Mouse (Mus musculus) gonadal fat pad, adult 2 months (tissue): ENCODE measurements at regions not wholly inside any gene's neighbourhood (a gene's known extent, or its start where the extent isn't known, plus 50 kb on each side); places are given as distances from the start of the nearest gene placed in this dataset.
"Not testable (repeated sequence)": the region's sequence is repeated elsewhere in the genome, so short reads cannot be mapped to it uniquely, and the experiment has no call there.

Source experiments
- DNase-seq: peaks from one replicate; pipeline ENCODE4 v3.0.0-alpha.2; 2012; ENCODE audit warnings: low read depth

GRCm38 (mm10) chr12:115311956-115312355 is 735.6 kb upstream of the Zfp386 start:
- DNase-seq = no peak

GRCm38 (mm10) chr12:115312604-115313003 is 734.9 kb upstream of the Zfp386 start:
- DNase-seq = not testable (repeated sequence)

- DNase-seq = not testable (repeated sequence)
Measured at GRCm38 (mm10) chr12:115320641-115321040, 726.9 kb upstream of the Zfp386 start.

GRCm38 (mm10) chr12:115328439-115328838 is 719.1 kb upstream of the Zfp386 start:
- no peak for DNase-seq

GRCm38 (mm10) chr12:115334770-115335169 is 712.8 kb upstream of the Zfp386 start:
- not testable (repeated sequence) for DNase-seq

GRCm38 (mm10) chr12:115336594-115336993 is 710.9 kb upstream of the Zfp386 start:
- no peak for DNase-seq

- DNase-seq = not testable (repeated sequence)
Measured at GRCm38 (mm10) chr12:115346112-115346511, 701.4 kb upstream of the Zfp386 start.

- not testable (repeated sequence) for DNase-seq
Measured at GRCm38 (mm10) chr12:115359050-115359449, 688.5 kb upstream of the Zfp386 start.

- not testable (repeated sequence) for DNase-seq
Measured at GRCm38 (mm10) chr12:115365628-115366027, 681.9 kb upstream of the Zfp386 start.

GRCm38 (mm10) chr12:115371784-115372183 is 675.7 kb upstream of the Zfp386 start:
- DNase-seq = not testable (repeated sequence)

GRCm38 (mm10) chr12:115373056-115373455 is 674.5 kb upstream of the Zfp386 start:
- DNase-seq = not testable (repeated sequence)

GRCm38 (mm10) chr12:115386479-115386878 is 661.0 kb upstream of the Zfp386 start:
- not testable (repeated sequence) for DNase-seq

- no peak for DNase-seq
Measured at GRCm38 (mm10) chr12:115404116-115404515, 643.4 kb upstream of the Zfp386 start.

GRCm38 (mm10) chr12:115404657-115405056 is 642.9 kb upstream of the Zfp386 start:
- DNase-seq = no peak

- DNase-seq = not testable (repeated sequence)
Measured at GRCm38 (mm10) chr12:115446247-115446646, 601.3 kb upstream of the Zfp386 start.

GRCm38 (mm10) chr12:115452626-115453025 is 594.9 kb upstream of the Zfp386 start:
- not testable (repeated sequence) for DNase-seq

GRCm38 (mm10) chr12:115464777-115465176 is 582.7 kb upstream of the Zfp386 start:
- DNase-seq = not testable (repeated sequence)

- DNase-seq = not testable (repeated sequence)
Measured at GRCm38 (mm10) chr12:115468015-115468414, 579.5 kb upstream of the Zfp386 start.

GRCm38 (mm10) chr12:115468569-115468968 is 579.0 kb upstream of the Zfp386 start:
- not testable (repeated sequence) for DNase-seq

GRCm38 (mm10) chr12:115498865-115499264 is 548.7 kb upstream of the Zfp386 start:
- DNase-seq = no peak

- not testable (repeated sequence) for DNase-seq
Measured at GRCm38 (mm10) chr12:115507285-115507684, 540.2 kb upstream of the Zfp386 start.

- not testable (repeated sequence) for DNase-seq
Measured at GRCm38 (mm10) chr12:115508615-115509342, 538.7 kb upstream of the Zfp386 start.

- not testable (repeated sequence) for DNase-seq
Measured at GRCm38 (mm10) chr12:115518778-115519541, 528.6 kb upstream of the Zfp386 start.
